Mouse (Mus musculus): ENCODE data around the gene Clcc1. TPM values are rescaled to one million over a fixed set of nuclear protein-coding genes. Genes with fewer than 3 reads are reported as not detected.
"Not testable (repeated sequence)": the region's sequence is repeated elsewhere in the genome, so short reads cannot be mapped to it uniquely, and the experiment has no call there.

Gene Clcc1
- polyA plus RNA-seq, 1 experiment from 2014 or later = 73.0 TPM

GRCm38 (mm10) chr3:108676616-108677015 lies 22.9 kb downstream of the Clcc1 start:
- Histone ChIP-seq H3K36me3 (replicated peaks) (peaks cover 99% of the 10 kb centered on the region), H3K4me1 (no peaks in the 10 kb centered on the region), H3K9me3 (no peaks in the 10 kb centered on the region), H3K27me3 (ENCODE audit: poor library complexity, severe bottlenecking) (no peaks in the 10 kb centered on the region), H3K4me3 (no peak overlapping the region), H3K27ac (no peak overlapping the region)
- no peak for DNase-seq (ENCODE audit: extremely low spot score, low spot score)
- 83% methylated on average over 4 of the region's 4 CpGs for WGBS

- Histone ChIP-seq H3K4me1 (no peaks in the 10 kb centered on the region), H3K27me3 (ENCODE audit: poor library complexity, severe bottlenecking) (no peaks in the 10 kb centered on the region), H3K27ac (no peak overlapping the region), H3K4me3 (no peak overlapping the region), H3K36me3 (replicated peaks) (peaks cover 99% of the 10 kb centered on the region), H3K9me3 (no peaks in the 10 kb centered on the region)
- DNase-seq (ENCODE audit: extremely low spot score, low spot score) = no peak
- WGBS = 90% methylated on average over 4 of the region's 4 CpGs
Measured at GRCm38 (mm10) chr3:108681004-108681403, 27.3 kb downstream of the Clcc1 start.

- WGBS = 91% methylated on average over 5 of the region's 5 CpGs
- not testable (repeated sequence) for H3K27me3 ChIP-seq (ENCODE audit: poor library complexity, severe bottlenecking); H3K9me3 ChIP-seq; H3K27ac ChIP-seq; H3K4me3 ChIP-seq; H3K4me1 ChIP-seq; DNase-seq (ENCODE audit: extremely low spot score, low spot score)
- peaks cover 99% of the 10 kb centered on the region for H3K36me3 ChIP-seq (replicated peaks)
Measured at GRCm38 (mm10) chr3:108683597-108683996, 29.9 kb downstream of the Clcc1 start.

GRCm38 (mm10) chr3:108685701-108686100 lies 32.0 kb downstream of the Clcc1 start:
- H3K27me3 ChIP-seq (ENCODE audit: poor library complexity, severe bottlenecking) = no peaks in the 10 kb centered on the region
- no peak for DNase-seq (ENCODE audit: extremely low spot score, low spot score)

GRCm38 (mm10) chr3:108689015-108689441 lies 35.3 kb downstream of the Clcc1 start:
- H3K9me3 ChIP-seq = no peaks in the 10 kb centered on the region
- no peak overlapping the region for H3K4me3 ChIP-seq
- H3K27ac ChIP-seq = no peak overlapping the region
- no peaks in the 10 kb centered on the region for H3K27me3 ChIP-seq (ENCODE audit: poor library complexity, severe bottlenecking)
- 87% methylated on average over 6 of the region's 6 CpGs for WGBS
- H3K4me1 ChIP-seq = no peaks in the 10 kb centered on the region
- DNase-seq (ENCODE audit: extremely low spot score, low spot score) = no peak
- H3K36me3 ChIP-seq (replicated peaks) = peaks cover 80% of the 10 kb centered on the region

More at GRCm38 (mm10) chr3:108685701-108686100, 32.0 kb downstream of the Clcc1 start:
- H3K4me3 ChIP-seq = no peak overlapping the region
- H3K9me3 ChIP-seq = no peaks in the 10 kb centered on the region
- 99% methylated on average over 7 of the region's 7 CpGs for WGBS
- H3K4me1 ChIP-seq = no peaks in the 10 kb centered on the region
- H3K36me3 ChIP-seq (replicated peaks) = peaks cover 97% of the 10 kb centered on the region
- H3K27ac ChIP-seq = no peak overlapping the region

- H3K27me3 ChIP-seq (ENCODE audit: poor library complexity, severe bottlenecking) = no peaks in the 10 kb centered on the region
- no peak for DNase-seq (ENCODE audit: extremely low spot score, low spot score)
- no peaks in the 10 kb centered on the region for H3K9me3 ChIP-seq
- peaks cover 80% of the 10 kb centered on the region for H3K36me3 ChIP-seq (replicated peaks)
- H3K27ac ChIP-seq = no peak overlapping the region
- no peaks in the 10 kb centered on the region for H3K4me1 ChIP-seq
- 88% methylated on average over 8 of the region's 8 CpGs for WGBS
- H3K4me3 ChIP-seq = no peak overlapping the region
Measured at GRCm38 (mm10) chr3:108689446-108689845, 35.7 kb downstream of the Clcc1 start.

GRCm38 (mm10) chr3:108689979-108690378 lies 36.3 kb downstream of the Clcc1 start:
- Histone ChIP-seq H3K4me1 (no peaks in the 10 kb centered on the region), H3K27ac (no peak overlapping the region), H3K36me3 (replicated peaks) (peaks cover 81% of the 10 kb centered on the region), H3K9me3 (no peaks in the 10 kb centered on the region), H3K4me3 (no peak overlapping the region), H3K27me3 (ENCODE audit: poor library complexity, severe bottlenecking) (no peaks in the 10 kb centered on the region)
- DNase-seq (ENCODE audit: extremely low spot score, low spot score) = no peak
- 90% methylated on average over 4 of the region's 4 CpGs for WGBS

GRCm38 (mm10) chr3:108694321-108694720 lies 40.6 kb downstream of the Clcc1 start:
- Histone ChIP-seq H3K4me1 (no peaks in the 10 kb centered on the region), H3K27ac (no peak overlapping the region), H3K4me3 (no peak overlapping the region), H3K9me3 (no peaks in the 10 kb centered on the region), H3K27me3 (ENCODE audit: poor library complexity, severe bottlenecking) (no peaks in the 10 kb centered on the region), H3K36me3 (replicated peaks) (peaks cover 80% of the 10 kb centered on the region)
- WGBS = 95% methylated on average over 9 of the region's 9 CpGs
- no peak for DNase-seq (ENCODE audit: extremely low spot score, low spot score)

GRCm38 (mm10) chr3:108698662-108699061 lies 44.9 kb downstream of the Clcc1 start:
- 93% methylated on average over 8 of the region's 8 CpGs for WGBS
- Histone ChIP-seq H3K4me1 (no peaks in the 10 kb centered on the region), H3K27me3 (ENCODE audit: poor library complexity, severe bottlenecking) (no peaks in the 10 kb centered on the region), H3K9me3 (no peaks in the 10 kb centered on the region), H3K36me3 (replicated peaks) (peaks cover 99% of the 10 kb centered on the region), H3K4me3 (no peak overlapping the region), H3K27ac (no peak overlapping the region)
- DNase-seq (ENCODE audit: extremely low spot score, low spot score) = no peak

GRCm38 (mm10) chr3:108699786-108700185 lies 46.1 kb downstream of the Clcc1 start:
- Histone ChIP-seq H3K27me3 (ENCODE audit: poor library complexity, severe bottlenecking) (no peaks in the 10 kb centered on the region), H3K9me3 (no peaks in the 10 kb centered on the region), H3K27ac (no peak overlapping the region), H3K4me1 (0 out of 2 replicates have a peak, but pooled peaks cover 3% of the 10 kb centered on the region), H3K36me3 (replicated peaks) (peaks cover 94% of the 10 kb centered on the region), H3K4me3 (no peak overlapping the region)
- no peak for DNase-seq (ENCODE audit: extremely low spot score, low spot score)
- 91% methylated on average over 4 of the region's 4 CpGs for WGBS

GRCm38 (mm10) chr3:108701256-108701655 lies 47.5 kb downstream of the Clcc1 start:
- H3K9me3 ChIP-seq = no peaks in the 10 kb centered on the region
- H3K4me1 ChIP-seq = 0 out of 2 replicates have a peak, but pooled peaks cover 3% of the 10 kb centered on the region
- DNase-seq (ENCODE audit: extremely low spot score, low spot score) = no peak
- H3K27me3 ChIP-seq (ENCODE audit: poor library complexity, severe bottlenecking) = no peaks in the 10 kb centered on the region
- 80% methylated on average over 1 of the region's 1 CpGs for WGBS
- peaks cover 94% of the 10 kb centered on the region for H3K36me3 ChIP-seq (replicated peaks)
- H3K4me3 ChIP-seq = no peak overlapping the region
- H3K27ac ChIP-seq = no peak overlapping the region

GRCm38 (mm10) chr3:108702789-108703188 lies 49.1 kb downstream of the Clcc1 start:
- DNase-seq (ENCODE audit: extremely low spot score, low spot score) = no peak
- Histone ChIP-seq H3K4me3 (no peak overlapping the region), H3K4me1 (0 out of 2 replicates have a peak, but pooled peaks cover 3% of the 10 kb centered on the region), H3K27ac (no peak overlapping the region), H3K36me3 (replicated peaks) (peaks cover 92% of the 10 kb centered on the region), H3K27me3 (ENCODE audit: poor library complexity, severe bottlenecking) (no peaks in the 10 kb centered on the region), H3K9me3 (no peaks in the 10 kb centered on the region)
- WGBS = 97% methylated on average over 8 of the region's 8 CpGs

- H3K36me3 ChIP-seq (replicated peaks) = peaks cover 69% of the 10 kb centered on the region
- no peak overlapping the region for H3K4me3 ChIP-seq
- H3K4me1 ChIP-seq = peaks cover 10% of the 10 kb centered on the region
- H3K9me3 ChIP-seq = no peaks in the 10 kb centered on the region; the same call in 1 of the 2 replicates
- WGBS = 94% methylated on average over 5 of the region's 5 CpGs
- no peak for DNase-seq (ENCODE audit: extremely low spot score, low spot score)
- H3K27ac ChIP-seq = no peak overlapping the region
- no peaks in the 10 kb centered on the region for H3K27me3 ChIP-seq (ENCODE audit: poor library complexity, severe bottlenecking)
Measured at GRCm38 (mm10) chr3:108711296-108711695, 57.6 kb downstream of the Clcc1 start.
